Mouse (Mus musculus) liver, postnatal 0 days (tissue): ENCODE data around the gene Olfr938. TPM values are rescaled to one million over a fixed set of nuclear protein-coding genes. Genes with fewer than 3 reads are reported as not detected.

Source experiments
- ATAC-seq: fragments of 200-750 bp; cut with Nextera tagmentation; 2 replicates; pipeline ENCODE4 v1.8.0; 2017; ENCODE audit warnings: mild to moderate bottlenecking, moderate library complexity
- DNase-seq: peaks from one replicate; pipeline ENCODE4 v3.0.0-alpha.2; 2016
- H3K27ac ChIP-seq: fragments of 300-500 bp; sonication (generic); 2 replicates; pipeline ENCODE4 v1.5.1; 2014; ENCODE audit warnings: antibody characterized with exemption, moderate library complexity, mild to moderate bottlenecking, low read depth
- H3K27me3 ChIP-seq: fragments of 300-500 bp; sonication (generic); 2 replicates; pipeline ENCODE4 v1.6.1; 2014; ENCODE audit warnings: low read length, control low read depth, mixed read lengths; ENCODE audit not compliant: insufficient read depth
- H3K36me3 ChIP-seq: fragments of 300-500 bp; sonication (generic); replicated peaks from 2 replicates; pipeline ENCODE4 v1.6.1; 2014; ENCODE audit warnings: mild to moderate bottlenecking, control low read depth, low read length, moderate library complexity, mixed read lengths; ENCODE audit not compliant: insufficient read depth
- H3K4me1 ChIP-seq: fragments of 300-500 bp; sonication (generic); 2 replicates; pipeline ENCODE4 v1.6.1; 2014; ENCODE audit warnings: antibody characterized with exemption, mild to moderate bottlenecking, control low read depth; ENCODE audit not compliant: insufficient read depth
- H3K4me2 ChIP-seq: fragments of 300-500 bp; sonication (generic); 2 replicates; pipeline ENCODE4 v1.6.1; 2014; ENCODE audit warnings: low read depth, mild to moderate bottlenecking, low read length, moderate library complexity, mixed read lengths
- H3K4me3 ChIP-seq: fragments of 300-500 bp; sonication (generic); 2 replicates; pipeline ENCODE4 v1.5.1; 2014; ENCODE audit warnings: low read depth, low read length
- H3K9ac ChIP-seq: fragments of 300-500 bp; sonication (generic); replicated peaks from 2 replicates; pipeline ENCODE4 v1.6.1; 2014; ENCODE audit warnings: mild to moderate bottlenecking, moderate library complexity
- H3K9me3 ChIP-seq: fragments of 300-500 bp; sonication (generic); 2 replicates; pipeline ENCODE4 v1.6.1; 2016; ENCODE audit warnings: mild to moderate bottlenecking, control low read depth, low read length, mixed read lengths
- CTCF ChIP-seq: sonication (generic); IDR thresholded peaks from 2 replicates; pipeline ENCODE4 v1.5.1; 2016; ENCODE audit warnings: antibody characterized with exemption, low read depth
- EP300 ChIP-seq: IDR thresholded peaks from 2 replicates; pipeline ENCODE4 v1.6.1; 2016; ENCODE audit warnings: antibody characterized with exemption, low read depth, mild to moderate bottlenecking
- WGBS: fragments of 180-500 bp; shearing (Covaris S2); extraction: QIAGEN DNeasy Blood & Tissue Kit; methylation state at CpG from one replicate; pipeline ENCODE4 v1.1.7; 2014; ENCODE audit not compliant: insufficient replicate concordance; 5-methylcytosine and 5-hydroxymethylcytosine counted together
- microRNA-seq: library from miRNA; unstranded; fragments of <30 nt; microRNA quantifications from one replicate; pipeline ENCODE4, GENCODE M21; 2016
- polyA plus RNA-seq: library from polyadenylated mRNA; unstranded; fragments of >200 nt; fragmentation: Nextera tagmentation; extraction: Ambion mirVana; gene quantifications from 2 replicates; pipeline ENCODE4 v1.2.1, GENCODE M21; 2015

Gene Olfr938
- polyA plus RNA-seq, result not detected in 2 replicates

DNA sequence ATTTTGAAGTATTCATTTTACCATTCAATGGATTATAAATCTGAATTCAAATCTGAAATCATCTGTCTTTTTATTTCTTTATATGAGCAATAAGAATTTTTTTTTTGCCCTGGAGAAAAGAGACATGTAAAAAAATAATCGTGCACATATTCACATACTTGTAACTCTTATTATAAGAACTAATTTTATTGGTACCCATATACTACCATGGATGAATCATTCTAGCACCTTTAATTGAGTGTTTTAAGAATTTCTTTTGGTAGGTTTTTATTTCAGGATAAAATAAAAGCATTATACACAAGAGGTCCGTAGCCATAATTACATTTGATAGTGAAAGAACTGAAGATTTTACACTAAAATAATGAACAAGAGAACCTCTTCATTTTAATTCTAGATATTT, at the start of gene Olfr938:
Olfr938 (minus strand) TSS at position 101 of the 400 bp plus-strand sequence.
- TF ChIP-seq EP300, result no peak
- no peak for TF ChIP-seq CTCF
- no peak for DNase-seq
- Histone ChIP-seq H3K4me1 (no peaks in the 10 kb centered on the region), H3K4me2 (no peak within 1 kb of the TSS), H3K9ac (no peak within 1 kb of the TSS), H3K27me3 (no peaks in the 10 kb centered on the region), H3K9me3 (no peaks in the 10 kb centered on the region; the same call in 1 of the 2 replicates), H3K36me3 (no peaks in the 10 kb centered on the region), H3K4me3 (no peak within 1 kb of the TSS), H3K27ac (no peak within 1 kb of the TSS)
- WGBS, result 77% methylated on average over 2 of the region's 2 CpGs
- ATAC-seq, result no peak

DNA sequence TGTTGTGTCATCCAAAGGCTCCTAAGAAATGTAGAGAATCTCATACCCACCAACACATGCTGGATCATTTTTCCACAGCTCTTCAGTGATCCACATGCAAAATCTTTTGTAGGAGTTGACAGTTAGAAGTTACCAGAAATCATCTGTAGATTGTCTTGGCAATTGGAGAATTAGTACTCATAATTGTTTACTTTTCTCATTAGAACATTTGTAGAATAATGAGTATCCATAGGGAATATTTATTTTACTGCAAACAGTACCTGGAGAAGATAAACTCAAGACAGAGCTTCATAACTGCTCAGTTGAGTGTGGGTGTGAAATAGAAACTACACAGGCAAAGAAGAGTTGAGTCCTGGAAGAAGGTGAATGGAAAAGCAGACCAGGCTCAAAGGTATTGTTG, 49.1 kb upstream of the Olfr938 start, which contains the start of gene Olfr27:
Olfr27 (plus strand) TSS at position 301 of the 400 bp plus-strand sequence.
- H3K27me3 ChIP-seq, result no peaks in the 10 kb centered on the region
- no peaks in the 10 kb centered on the region for H3K36me3 ChIP-seq
- H3K9ac ChIP-seq, result no peak within 1 kb of the TSS
- no peaks in the 10 kb centered on the region for H3K9me3 ChIP-seq
- H3K4me3 ChIP-seq, result no peak within 1 kb of the TSS
- H3K4me1 ChIP-seq, result no peaks in the 10 kb centered on the region
- no peak within 1 kb of the TSS for H3K27ac ChIP-seq
- no peak within 1 kb of the TSS for H3K4me2 ChIP-seq
- TF ChIP-seq CTCF (no peak), EP300 (no peak)
- ATAC-seq, result no peak
- DNase-seq, result no peak

DNA sequence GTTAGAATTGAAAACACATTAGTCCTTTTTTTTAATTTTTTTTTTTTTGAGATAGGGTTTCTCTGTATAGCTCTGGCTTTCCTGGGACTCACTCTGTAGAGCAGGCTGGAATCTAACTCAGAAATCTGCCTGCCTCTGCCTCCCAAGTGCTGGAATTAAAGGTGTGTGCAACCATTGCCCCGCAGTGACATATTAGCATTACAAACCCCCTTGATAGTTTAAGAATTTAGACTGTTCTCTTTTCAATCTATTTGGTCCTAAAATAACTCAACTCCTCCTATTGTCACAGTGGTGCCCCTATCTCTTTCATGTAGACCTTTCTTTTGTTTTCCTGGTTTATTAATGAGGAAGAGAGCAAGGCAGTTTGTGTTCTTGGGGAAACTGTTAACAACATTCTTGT, 48.6 kb upstream of the Olfr938 start:
- Histone ChIP-seq H3K9me3 (no peaks in the 10 kb centered on the region), H3K36me3 (no peaks in the 10 kb centered on the region), H3K4me2 (no peak overlapping the region), H3K9ac (no peak overlapping the region), H3K4me3 (no peak overlapping the region), H3K27me3 (no peaks in the 10 kb centered on the region), H3K4me1 (no peaks in the 10 kb centered on the region), H3K27ac (no peak overlapping the region)
- no peak for DNase-seq
- no peak for ATAC-seq
- WGBS, result 68% methylated on average over 1 of the region's 1 CpGs
- TF ChIP-seq CTCF, result no peak
- no peak for TF ChIP-seq EP300

GRCm38 (mm10) chr9:39064851-39065250, 13.8 kb downstream of the Olfr938 start, which contains the start of gene Olfr937:
TSS of gene Olfr937 (minus strand) at chr9:39064951.
- Histone ChIP-seq H3K4me2 (no peak within 1 kb of the TSS), H3K27ac (no peak within 1 kb of the TSS), H3K4me3 (no peak within 1 kb of the TSS), H3K4me1 (no peaks in the 10 kb centered on the region), H3K27me3 (no peaks in the 10 kb centered on the region), H3K9ac (no peak within 1 kb of the TSS), H3K36me3 (no peaks in the 10 kb centered on the region), H3K9me3 (no peaks in the 10 kb centered on the region)
- DNase-seq, result no peak
- ATAC-seq, result no peak
- 50% methylated on average over 1 of the region's 1 CpGs for WGBS
- no peak for TF ChIP-seq EP300
- no peak for TF ChIP-seq CTCF

Small RNA genes within 50 kb of the gene (microRNA-seq; reads per million reads assigned to microRNA genes)
- not detected for gene Gm25032
- gene Gm25529, result not detected

Other genes with a start within 250 kb of the Olfr938 start
- gene Olfr924, start 234.4 kb downstream of the Olfr938 start, polyA plus RNA-seq, result not detected in 2 replicates
- gene Olfr26, start 223.8 kb downstream of the Olfr938 start, polyA plus RNA-seq, result not detected in 2 replicates
- gene Olfr926, start 201.8 kb downstream of the Olfr938 start, polyA plus RNA-seq, result not detected in 2 replicates
- gene Olfr930, start 149.1 kb downstream of the Olfr938 start, polyA plus RNA-seq, result not detected in 2 replicates
- gene Olfr933, start 106.6 kb downstream of the Olfr938 start, polyA plus RNA-seq, result not detected in 2 replicates
- not detected in 2 replicates for gene Olfr934, start 90.6 kb downstream of the Olfr938 start, polyA plus RNA-seq
- not detected in 2 replicates for gene Olfr935, start 79.2 kb downstream of the Olfr938 start, polyA plus RNA-seq
- not detected in 2 replicates for gene Olfr146, start 55.5 kb downstream of the Olfr938 start, polyA plus RNA-seq
- gene Olfr937, start 13.9 kb downstream of the Olfr938 start, polyA plus RNA-seq, result not detected in 2 replicates
- not detected in 2 replicates for gene Olfr27, start 49.2 kb upstream of the Olfr938 start, polyA plus RNA-seq
- gene Olfr943, start 87.4 kb upstream of the Olfr938 start, polyA plus RNA-seq, result not detected in 2 replicates
- not detected in 2 replicates for gene Olfr944, start 123.0 kb upstream of the Olfr938 start, polyA plus RNA-seq
- gene Olfr1537, start 171.1 kb upstream of the Olfr938 start, polyA plus RNA-seq, result not detected in 2 replicates
- gene Olfr945, start 197.9 kb upstream of the Olfr938 start, polyA plus RNA-seq, result not detected in 2 replicates
- not detected in 2 replicates for gene Olfr948, start 247.2 kb upstream of the Olfr938 start, polyA plus RNA-seq